Mouse (Mus musculus) kidney, adult 9 months (tissue): ENCODE data around the gene Olfr811.

Experiments used
- DNase-seq: peaks from one replicate; pipeline ENCODE4 v3.0.0; 2022

Olfr811 gene

DNA sequence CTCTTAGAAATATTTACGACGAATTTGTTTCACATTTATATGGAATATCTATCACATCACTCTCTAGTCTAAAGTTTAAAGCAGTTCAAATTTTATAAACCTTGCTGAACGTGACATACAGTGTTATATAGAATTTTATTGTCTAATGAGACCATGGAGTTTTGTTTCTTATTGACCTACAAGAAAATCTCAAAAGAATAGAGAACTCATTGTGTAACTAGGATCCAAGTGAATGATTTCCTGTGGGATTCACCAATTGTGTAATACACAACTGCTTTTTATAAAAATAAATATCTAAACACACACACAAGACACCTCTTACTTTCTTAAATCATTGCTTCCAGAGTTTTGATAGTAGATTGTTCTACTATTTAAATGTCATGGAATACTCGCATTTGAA is at the start of gene Olfr811:
Gene Olfr811 (minus strand): TSS at position 101 of the 400 bp plus-strand sequence.
- DNase-seq, result no peak

DNA sequence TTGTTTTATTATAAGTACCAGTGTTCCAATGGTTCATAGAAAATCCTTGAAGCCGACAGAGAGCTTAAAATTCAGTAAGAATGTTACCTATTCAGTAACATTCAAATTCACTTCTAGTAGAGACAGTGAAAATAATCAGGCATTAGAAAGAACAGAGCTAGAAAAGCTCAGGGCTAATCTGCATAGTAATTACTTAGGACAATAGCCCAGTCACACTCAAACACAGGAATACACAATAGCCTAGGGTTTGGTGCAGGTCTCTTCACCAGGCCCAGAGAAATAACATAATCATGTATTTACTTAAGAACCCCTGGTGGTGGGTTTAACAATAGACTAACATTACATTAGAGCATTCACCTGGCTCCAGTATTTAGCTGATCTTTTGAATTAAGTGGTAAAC is 43.1 kb upstream of the Olfr811 start:
- no peak for DNase-seq

- no peak for DNase-seq
Observed at GRCm38 (mm10) chr10:129845994-129846393, 41.8 kb upstream of the Olfr811 start, which contains the start of gene Olfr812. Gene Olfr812 (minus strand): TSS chr10:129846094.

- DNase-seq, result no peak
Observed at GRCm38 (mm10) chr10:129794817-129795216, 9.4 kb downstream of the Olfr811 start, which contains the start of gene Olfr810. Gene Olfr810 (minus strand): TSS chr10:129794917.

DNA sequence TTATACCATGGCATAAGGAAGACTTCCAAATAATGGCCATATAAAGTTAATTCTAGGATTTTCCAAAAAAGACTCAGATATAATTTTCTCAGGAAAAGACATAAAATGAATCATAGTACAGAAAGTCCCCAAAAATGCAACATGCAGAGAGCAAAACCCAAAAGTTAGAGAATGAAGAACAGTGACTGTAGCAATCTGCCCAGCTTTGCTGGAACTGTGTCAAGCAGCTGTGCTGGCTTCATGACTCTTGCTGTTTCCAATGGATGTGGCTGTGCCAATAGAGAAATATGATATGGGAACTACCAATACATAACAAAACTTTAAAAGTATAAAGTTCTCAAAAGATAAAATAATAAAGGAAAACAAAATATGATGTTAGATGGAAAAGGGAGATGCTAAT is 26.1 kb downstream of the Olfr811 start:
- DNase-seq, result no peak

GRCm38 (mm10) chr10:129774338-129774737 is 29.9 kb downstream of the Olfr811 start, which contains the start of gene Olfr809:
Gene Olfr809 (plus strand): TSS chr10:129774638.
- no peak for DNase-seq

DNA sequence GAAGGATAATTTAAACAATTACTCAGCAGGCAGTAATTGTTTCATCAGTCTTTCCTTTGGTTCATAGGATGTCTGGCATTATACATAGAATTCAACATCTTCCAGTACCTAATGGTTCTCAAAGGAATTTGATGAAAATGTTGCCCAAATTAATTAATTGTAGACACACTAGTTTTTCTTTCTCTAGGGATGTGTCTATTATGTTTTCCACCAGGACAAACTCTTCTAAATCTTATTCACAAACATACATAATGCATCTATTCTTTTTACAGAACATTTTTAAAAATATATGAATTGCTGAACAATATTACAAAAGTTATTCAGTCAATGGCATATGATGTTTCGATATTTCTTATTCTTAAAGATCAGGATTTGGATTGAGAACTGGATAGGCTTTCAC is 39.0 kb downstream of the Olfr811 start, which contains the start of gene Olfr808:
Gene Olfr808 (plus strand): TSS at position 301 of the 400 bp plus-strand sequence.
- no peak for DNase-seq

GRCm38 (mm10) chr10:129757693-129758092 is 46.5 kb downstream of the Olfr811 start, which contains the start of gene Olfr807:
Gene Olfr807 (minus strand): TSS chr10:129757793.
- no peak for DNase-seq
